Mouse (Mus musculus): ENCODE measurements at regions not wholly inside any gene's neighbourhood (a gene's known extent, or its start where the extent isn't known, plus 50 kb on each side); places are given as distances from the start of the nearest gene placed in this dataset.

DNA sequence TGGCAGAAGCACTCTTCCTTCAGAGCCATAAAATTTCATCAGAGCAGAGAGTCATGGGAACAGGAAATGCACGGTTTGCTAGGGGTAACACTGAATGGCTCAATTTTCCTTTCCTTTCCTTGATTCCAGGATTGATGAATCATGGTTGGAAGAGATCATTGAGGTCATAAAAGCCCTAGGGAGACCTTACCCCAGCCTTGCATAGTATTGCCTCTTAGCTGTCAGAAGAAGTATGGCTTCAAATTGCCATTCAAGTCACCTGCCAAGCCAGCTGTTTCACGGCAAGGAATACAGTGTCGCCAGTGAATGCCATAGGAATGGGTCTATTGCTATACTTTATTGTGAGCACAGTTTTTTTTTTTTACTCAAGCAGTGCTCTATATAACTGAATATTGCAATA is 162.4 kb upstream of the Pter start:
- ATAC-seq (ENCODE audit: insufficient read depth, low read depth) (no peak), DNase-seq (ENCODE audit: low spot score) (no peak)

DNA sequence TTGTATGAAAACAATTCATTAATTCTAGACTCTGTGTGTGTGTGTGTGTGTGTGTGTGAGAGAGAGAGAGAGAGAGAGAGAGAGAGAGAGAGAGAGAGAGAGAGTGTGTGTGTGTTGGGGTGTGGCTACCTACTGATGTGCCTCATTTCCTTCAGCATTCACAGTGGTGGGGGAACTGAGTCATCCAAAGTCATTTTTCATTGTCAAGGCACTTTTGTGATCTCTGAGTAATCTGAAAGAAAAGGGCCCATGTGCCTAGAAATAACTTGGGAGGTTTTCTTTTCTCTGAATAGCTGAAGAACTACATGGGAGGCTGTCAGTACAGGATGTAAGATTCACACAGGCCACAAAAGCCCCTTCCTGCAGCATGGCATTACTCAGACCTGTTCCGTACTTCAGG is 159.3 kb upstream of the Pter start:
- Histone ChIP-seq H3K9ac (replicated peaks; ENCODE audit: low read depth, low read length) (no peak overlapping the region), H3K4me3 (ENCODE audit: low read depth, low read length) (no peak overlapping the region), H3K4me2 (ENCODE audit: low read depth, low read length) (no peak overlapping the region), H3K4me1 (ENCODE audit: control insufficient read depth, insufficient read depth) (no peaks in the 10 kb centered on the region), H3K27ac (ENCODE audit: low read depth) (no peak overlapping the region), H3K36me3 (replicated peaks; ENCODE audit: control insufficient read depth, insufficient read depth, low read length) (no peaks in the 10 kb centered on the region), H3K9me3 (replicated peaks; ENCODE audit: control insufficient read depth, low read length) (no peaks in the 10 kb centered on the region), H3K27me3 (ENCODE audit: control insufficient read depth, insufficient read depth, low read length) (no peaks in the 10 kb centered on the region)
- 70% methylated on average over 1 of the region's 1 CpGs for WGBS
- TF ChIP-seq CTCF (IDR thresholded peaks at IDR 0.05; ENCODE audit: low read depth) (no peak), EP300 (IDR thresholded peaks at IDR 0.05; ENCODE audit: low read depth) (no peak)
- DNase-seq (ENCODE audit: low spot score) = no peak
- no peak for ATAC-seq (ENCODE audit: insufficient read depth, low read depth)

More for the DNA sequence above, 162.4 kb upstream of the Pter start:
- no peak for TF ChIP-seq CTCF (IDR thresholded peaks at IDR 0.05; ENCODE audit: low read depth)
- TF ChIP-seq EP300 (IDR thresholded peaks at IDR 0.05; ENCODE audit: low read depth) = no peak
- no peak overlapping the region for H3K9ac ChIP-seq (replicated peaks; ENCODE audit: low read depth, low read length)
- H3K27ac ChIP-seq (ENCODE audit: low read depth) = no peak overlapping the region
- no peaks in the 10 kb centered on the region for H3K36me3 ChIP-seq (replicated peaks; ENCODE audit: control insufficient read depth, insufficient read depth, low read length)
- H3K27me3 ChIP-seq (ENCODE audit: control insufficient read depth, insufficient read depth, low read length) = no peaks in the 10 kb centered on the region
- H3K4me1 ChIP-seq (ENCODE audit: control insufficient read depth, insufficient read depth) = no peaks in the 10 kb centered on the region
- no peak overlapping the region for H3K4me2 ChIP-seq (ENCODE audit: low read depth, low read length)
- H3K9me3 ChIP-seq (replicated peaks; ENCODE audit: control insufficient read depth, low read length) = no peaks in the 10 kb centered on the region
- 77% methylated on average over 3 of the region's 3 CpGs for WGBS
- no peak overlapping the region for H3K4me3 ChIP-seq (ENCODE audit: low read depth, low read length)

DNA sequence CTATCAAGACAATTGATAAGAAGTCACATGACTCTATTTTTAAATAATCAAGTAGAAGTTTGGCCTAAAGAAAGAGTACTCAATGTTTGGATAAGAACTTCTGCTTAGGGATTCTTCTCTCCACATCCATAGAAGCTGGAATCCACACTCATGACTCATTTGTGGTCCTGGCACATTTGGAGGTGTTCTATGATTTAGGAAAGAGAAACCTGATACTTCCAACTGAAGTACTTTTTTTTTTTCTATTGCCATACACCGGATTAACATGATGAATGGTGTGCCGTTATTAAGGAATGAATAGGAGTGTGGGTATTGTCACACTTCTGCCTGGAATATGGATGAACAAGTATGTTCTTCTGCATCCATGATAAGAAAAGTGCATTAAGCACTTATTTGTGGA is 158.5 kb upstream of the Pter start:
- TF ChIP-seq CTCF (IDR thresholded peaks at IDR 0.05; ENCODE audit: low read depth) (no peak), EP300 (IDR thresholded peaks at IDR 0.05; ENCODE audit: low read depth) (no peak)
- Histone ChIP-seq H3K36me3 (replicated peaks; ENCODE audit: control insufficient read depth, insufficient read depth, low read length) (no peaks in the 10 kb centered on the region), H3K27me3 (ENCODE audit: control insufficient read depth, insufficient read depth, low read length) (no peaks in the 10 kb centered on the region), H3K4me3 (ENCODE audit: low read depth, low read length) (no peak overlapping the region), H3K9me3 (replicated peaks; ENCODE audit: control insufficient read depth, low read length) (no peaks in the 10 kb centered on the region), H3K4me2 (ENCODE audit: low read depth, low read length) (no peak overlapping the region), H3K4me1 (ENCODE audit: control insufficient read depth, insufficient read depth) (no peaks in the 10 kb centered on the region), H3K27ac (ENCODE audit: low read depth) (no peak overlapping the region), H3K9ac (replicated peaks; ENCODE audit: low read depth, low read length) (no peak overlapping the region)
- WGBS = 87% methylated on average over 2 of the region's 2 CpGs
- no peak for DNase-seq (ENCODE audit: low spot score)
- ATAC-seq (ENCODE audit: insufficient read depth, low read depth) = no peak

DNA sequence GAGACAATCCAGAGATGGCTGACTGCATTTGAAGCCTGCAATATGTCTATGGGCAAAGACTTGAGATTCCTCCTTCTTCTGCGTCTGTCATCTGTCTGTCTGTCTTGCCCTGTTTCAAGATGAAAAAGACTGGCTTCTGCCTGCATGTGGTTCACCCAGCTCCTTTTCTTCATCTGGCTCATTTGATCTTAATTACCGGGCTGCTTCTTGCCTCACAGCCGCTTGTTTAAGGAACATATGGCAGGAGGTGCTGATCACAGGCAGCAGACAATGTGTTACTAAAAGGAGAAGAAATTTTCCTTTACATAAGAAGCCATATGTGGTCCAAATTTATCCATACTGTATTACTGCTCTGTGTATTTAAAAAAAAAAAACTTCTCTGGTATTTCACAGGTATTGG is 147.0 kb upstream of the Pter start:
- no peak overlapping the region for H3K4me2 ChIP-seq (ENCODE audit: low read depth, low read length)
- 72% methylated on average over 3 of the region's 3 CpGs for WGBS
- H3K27ac ChIP-seq (ENCODE audit: low read depth) = no peak overlapping the region
- no peaks in the 10 kb centered on the region for H3K36me3 ChIP-seq (replicated peaks; ENCODE audit: control insufficient read depth, insufficient read depth, low read length)
- H3K9ac ChIP-seq (replicated peaks; ENCODE audit: low read depth, low read length) = no peak overlapping the region
- no peaks in the 10 kb centered on the region for H3K9me3 ChIP-seq (replicated peaks; ENCODE audit: control insufficient read depth, low read length)
- no peaks in the 10 kb centered on the region for H3K4me1 ChIP-seq (ENCODE audit: control insufficient read depth, insufficient read depth)
- no peak for TF ChIP-seq CTCF (IDR thresholded peaks at IDR 0.05; ENCODE audit: low read depth)
- no peak for TF ChIP-seq EP300 (IDR thresholded peaks at IDR 0.05; ENCODE audit: low read depth)
- H3K4me3 ChIP-seq (ENCODE audit: low read depth, low read length) = no peak overlapping the region
- ATAC-seq (ENCODE audit: insufficient read depth, low read depth) (no peak), DNase-seq (ENCODE audit: low spot score) (no peak)
- no peaks in the 10 kb centered on the region for H3K27me3 ChIP-seq (ENCODE audit: control insufficient read depth, insufficient read depth, low read length)

DNA sequence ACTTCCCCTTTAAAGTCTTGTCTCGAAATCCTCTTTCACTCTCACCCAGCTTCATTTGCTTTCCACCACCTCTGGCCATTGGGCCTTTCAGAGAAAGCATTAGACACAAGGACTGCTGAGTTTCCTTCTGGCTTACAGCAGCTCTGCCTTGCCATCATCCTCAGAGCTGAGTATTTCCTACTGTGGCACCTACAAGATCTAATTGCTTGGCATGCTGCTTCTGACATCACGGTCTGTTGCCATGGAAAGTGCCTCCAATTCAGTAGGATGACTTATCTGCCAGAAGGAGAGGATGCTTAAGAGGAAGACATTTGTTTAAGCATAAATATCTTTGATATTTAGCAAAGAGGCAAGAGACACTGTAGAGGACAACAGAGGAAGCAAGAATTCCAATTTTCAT is 146.1 kb upstream of the Pter start:
- ATAC-seq (ENCODE audit: insufficient read depth, low read depth) = no peak
- Histone ChIP-seq H3K27ac (ENCODE audit: low read depth) (no peak overlapping the region), H3K4me2 (ENCODE audit: low read depth, low read length) (no peak overlapping the region), H3K9me3 (replicated peaks; ENCODE audit: control insufficient read depth, low read length) (no peaks in the 10 kb centered on the region), H3K9ac (replicated peaks; ENCODE audit: low read depth, low read length) (no peak overlapping the region), H3K27me3 (ENCODE audit: control insufficient read depth, insufficient read depth, low read length) (no peaks in the 10 kb centered on the region), H3K4me1 (ENCODE audit: control insufficient read depth, insufficient read depth) (no peaks in the 10 kb centered on the region), H3K36me3 (replicated peaks; ENCODE audit: control insufficient read depth, insufficient read depth, low read length) (no peaks in the 10 kb centered on the region), H3K4me3 (ENCODE audit: low read depth, low read length) (no peak overlapping the region)
- DNase-seq (ENCODE audit: low spot score) = no peak
- TF ChIP-seq CTCF (IDR thresholded peaks at IDR 0.05; ENCODE audit: low read depth) (no peak), EP300 (IDR thresholded peaks at IDR 0.05; ENCODE audit: low read depth) (no peak)
- 45% methylated on average over 2 of the region's 2 CpGs for WGBS

DNA sequence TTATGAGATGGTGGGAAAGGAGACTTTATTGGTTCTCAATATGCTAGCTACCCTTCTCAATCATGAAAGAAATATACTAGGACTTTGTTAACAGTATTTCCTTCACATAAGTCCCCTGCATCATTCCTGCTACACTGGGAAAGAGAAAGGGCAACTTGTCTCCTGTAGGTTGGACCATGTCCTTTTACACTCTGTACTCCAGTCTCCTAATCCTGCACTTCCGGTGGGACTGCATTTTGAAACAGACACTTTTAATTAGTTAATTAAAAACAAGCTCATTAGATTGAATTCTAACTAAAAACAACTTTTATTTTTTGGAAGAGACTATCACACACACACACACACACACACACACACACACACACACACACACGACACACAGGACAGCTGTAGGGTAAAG is 131.2 kb upstream of the Pter start:
- no peak overlapping the region for H3K4me3 ChIP-seq (ENCODE audit: low read depth, low read length)

More for the DNA sequence above, 131.2 kb upstream of the Pter start:
- DNase-seq (ENCODE audit: low spot score) (no peak), ATAC-seq (ENCODE audit: insufficient read depth, low read depth) (no peak)
- Histone ChIP-seq H3K9me3 (replicated peaks; ENCODE audit: control insufficient read depth, low read length) (no peaks in the 10 kb centered on the region), H3K4me1 (ENCODE audit: control insufficient read depth, insufficient read depth) (no peaks in the 10 kb centered on the region), H3K36me3 (replicated peaks; ENCODE audit: control insufficient read depth, insufficient read depth, low read length) (no peaks in the 10 kb centered on the region), H3K9ac (replicated peaks; ENCODE audit: low read depth, low read length) (no peak overlapping the region), H3K4me2 (ENCODE audit: low read depth, low read length) (no peak overlapping the region), H3K27ac (ENCODE audit: low read depth) (no peak overlapping the region), H3K27me3 (ENCODE audit: control insufficient read depth, insufficient read depth, low read length) (no peaks in the 10 kb centered on the region)
- TF ChIP-seq CTCF (IDR thresholded peaks at IDR 0.05; ENCODE audit: low read depth) (no peak), EP300 (IDR thresholded peaks at IDR 0.05; ENCODE audit: low read depth) (no peak)
- 73% methylated on average over 2 of the region's 2 CpGs for WGBS

Measured in heart, postnatal 0 days (tissue).